Mouse (Mus musculus): ENCODE measurements around the gene Ror1.
A peak's percentile ranks its signal among the peaks of the same experiment; 100 is the strongest.

Ror1 gene

DNA sequence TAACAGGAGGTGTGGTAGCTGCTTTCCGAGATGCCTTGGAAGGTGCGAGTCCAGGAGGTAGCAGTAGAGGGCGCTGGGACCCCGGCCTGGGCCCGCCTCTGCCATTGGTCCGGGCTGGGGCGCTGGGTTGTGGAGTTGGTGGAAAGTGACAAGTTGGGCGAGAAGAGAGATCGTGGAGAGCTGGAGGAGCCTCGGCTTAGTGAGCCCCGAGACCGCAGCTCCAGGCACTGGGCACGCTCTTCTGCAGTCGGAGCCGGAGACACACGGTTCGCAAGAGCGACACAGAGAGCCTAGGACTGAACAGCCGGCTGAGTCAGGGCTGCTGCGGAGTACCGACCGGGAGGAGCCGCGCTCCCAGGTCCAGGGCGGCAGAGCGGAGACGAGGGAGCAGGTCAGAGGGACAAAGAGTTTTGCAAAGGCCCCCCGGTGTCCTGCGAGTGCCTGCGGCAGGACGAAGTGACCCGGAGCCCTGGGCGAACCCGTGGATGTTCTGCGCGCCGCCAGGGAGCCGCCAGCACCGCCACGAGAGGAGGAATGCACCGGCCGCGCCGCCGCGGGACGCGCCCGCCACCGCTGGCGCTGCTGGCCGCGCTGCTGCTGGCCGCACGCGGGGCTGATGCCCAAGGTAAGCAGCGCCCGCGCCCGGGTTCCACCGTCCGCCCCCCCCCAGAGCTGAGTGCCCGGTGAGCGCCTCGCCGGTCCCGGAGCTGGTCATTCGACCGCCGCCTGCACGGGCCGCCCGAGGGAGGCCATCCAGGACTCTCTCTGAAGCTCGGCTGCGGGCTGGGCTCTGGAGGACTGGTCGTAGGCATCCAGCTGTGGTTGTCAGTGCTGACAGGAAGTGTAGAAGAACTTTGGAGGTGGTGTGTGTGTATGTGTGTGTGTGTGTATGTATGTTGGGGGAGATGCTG, at the start of gene Ror1:
Ror1 (plus strand) TSS at position 107 of the 911 bp plus-strand sequence.
- peak; percentile 93 for DNase-seq (ENCODE audit: low spot score)

GRCm38 (mm10) chr4:100047066-100047465, 48.5 kb upstream of the Ror1 start:
- no peak for DNase-seq (ENCODE audit: low spot score)

DNA sequence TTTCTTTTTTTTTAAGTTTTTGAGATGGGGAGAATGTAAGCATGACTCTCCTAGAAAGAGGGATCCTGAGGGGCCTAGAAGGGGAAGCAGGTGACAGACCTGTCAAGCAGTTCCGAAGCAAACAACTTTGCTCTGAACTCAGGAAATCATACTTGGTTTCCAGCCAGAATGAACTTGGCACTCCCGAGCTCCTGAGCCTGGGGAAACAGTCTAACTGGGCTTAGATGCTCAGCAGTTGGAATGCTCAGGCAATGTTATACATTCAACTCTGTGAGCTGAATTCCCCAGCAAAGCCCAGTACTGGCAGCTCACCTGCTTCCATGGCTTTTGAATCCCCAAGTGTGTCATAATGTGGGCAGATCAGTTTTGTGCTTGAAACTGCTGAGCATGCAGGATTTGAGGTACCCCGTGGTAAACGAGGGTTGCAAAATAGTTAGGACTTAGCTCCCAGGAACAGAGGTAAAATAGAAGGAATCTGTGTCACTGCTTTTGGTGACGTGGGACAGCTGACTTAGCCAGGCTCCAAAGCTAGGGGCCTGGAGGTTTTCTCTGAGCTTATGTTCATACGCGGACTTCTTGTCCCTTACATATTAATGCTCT, 47.1 kb upstream of the Ror1 start:
- DNase-seq (ENCODE audit: low spot score): no peak

- DNase-seq (ENCODE audit: low spot score): no peak
These were observed 43.8 kb upstream of the Ror1 start for GRCm38 (mm10) chr4:100051767-100052166.

GRCm38 (mm10) chr4:100052258-100052657, 43.3 kb upstream of the Ror1 start:
- DNase-seq (ENCODE audit: low spot score): no peak

GRCm38 (mm10) chr4:100056046-100056445, 39.5 kb upstream of the Ror1 start:
- no peak for DNase-seq (ENCODE audit: low spot score)

DNA sequence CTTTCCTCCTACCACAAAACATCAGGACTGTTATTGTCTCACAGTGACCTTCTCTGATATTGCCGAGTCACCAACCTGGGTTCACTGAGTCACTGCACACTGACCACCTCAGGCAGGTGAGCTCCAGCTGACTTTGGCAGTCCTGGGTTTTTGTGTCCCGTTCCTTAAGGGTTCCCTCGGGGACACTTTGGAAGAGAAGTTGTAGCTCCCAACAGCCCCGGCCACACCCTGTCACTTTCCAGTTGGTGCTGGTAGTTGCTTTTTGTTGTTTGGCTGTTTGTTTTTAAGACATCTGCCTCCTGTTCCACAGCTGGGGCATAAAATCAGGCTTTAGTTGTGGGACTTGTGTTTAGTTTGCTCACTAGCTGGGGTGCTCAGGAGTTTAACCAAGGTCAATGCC, 39.1 kb upstream of the Ror1 start:
- DNase-seq (ENCODE audit: low spot score): no peak

- no peak for DNase-seq (ENCODE audit: low spot score)
These were observed 38.2 kb upstream of the Ror1 start for GRCm38 (mm10) chr4:100057381-100057780.

- no peak for DNase-seq (ENCODE audit: low spot score)
These were observed 37.0 kb upstream of the Ror1 start for GRCm38 (mm10) chr4:100058631-100059030.

- no peak for DNase-seq (ENCODE audit: low spot score)
These were observed 35.8 kb upstream of the Ror1 start for GRCm38 (mm10) chr4:100059811-100060210.

GRCm38 (mm10) chr4:100061396-100062066, 34.1 kb upstream of the Ror1 start:
- DNase-seq (ENCODE audit: low spot score): no peak

DNA sequence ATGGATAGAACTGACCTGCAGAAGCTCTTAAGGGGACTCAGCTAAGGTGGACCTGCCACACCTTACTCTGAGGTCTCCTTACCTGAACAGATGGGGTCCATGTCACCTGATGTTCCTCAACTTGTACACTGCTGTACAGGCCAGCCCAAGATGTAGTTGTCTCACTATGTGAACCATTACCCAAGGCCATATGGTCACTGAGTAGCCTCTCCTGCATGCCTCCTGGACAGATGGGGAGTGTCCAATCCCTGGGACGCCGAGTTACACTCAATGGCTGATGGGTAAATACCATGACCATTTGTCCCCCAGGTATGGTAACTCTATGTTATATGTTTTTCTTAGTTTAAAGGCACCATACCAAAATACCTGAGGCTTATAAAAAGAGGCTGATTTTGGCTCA, 29.9 kb upstream of the Ror1 start:
- DNase-seq (ENCODE audit: low spot score): no peak

DNA sequence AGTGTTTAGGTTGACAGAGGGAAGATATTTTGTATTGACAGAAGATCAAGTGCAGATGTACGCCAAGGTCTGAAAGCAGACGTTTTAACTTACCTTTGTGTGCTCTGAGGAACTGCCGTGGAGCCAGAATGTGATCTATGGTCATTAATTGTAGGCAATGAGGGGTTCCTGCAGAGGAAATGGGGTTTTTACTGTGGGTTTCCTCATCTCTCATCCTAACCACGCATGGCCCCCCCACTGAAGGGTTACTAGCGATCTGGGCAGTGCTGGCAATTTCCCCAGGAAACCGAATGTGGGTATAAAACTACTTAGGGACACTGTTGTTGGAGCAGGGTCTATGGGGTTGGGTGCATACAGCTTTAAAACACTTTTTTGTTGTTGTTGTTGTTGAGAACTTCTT, 25.5 kb upstream of the Ror1 start:
- no peak for DNase-seq (ENCODE audit: low spot score)

DNA sequence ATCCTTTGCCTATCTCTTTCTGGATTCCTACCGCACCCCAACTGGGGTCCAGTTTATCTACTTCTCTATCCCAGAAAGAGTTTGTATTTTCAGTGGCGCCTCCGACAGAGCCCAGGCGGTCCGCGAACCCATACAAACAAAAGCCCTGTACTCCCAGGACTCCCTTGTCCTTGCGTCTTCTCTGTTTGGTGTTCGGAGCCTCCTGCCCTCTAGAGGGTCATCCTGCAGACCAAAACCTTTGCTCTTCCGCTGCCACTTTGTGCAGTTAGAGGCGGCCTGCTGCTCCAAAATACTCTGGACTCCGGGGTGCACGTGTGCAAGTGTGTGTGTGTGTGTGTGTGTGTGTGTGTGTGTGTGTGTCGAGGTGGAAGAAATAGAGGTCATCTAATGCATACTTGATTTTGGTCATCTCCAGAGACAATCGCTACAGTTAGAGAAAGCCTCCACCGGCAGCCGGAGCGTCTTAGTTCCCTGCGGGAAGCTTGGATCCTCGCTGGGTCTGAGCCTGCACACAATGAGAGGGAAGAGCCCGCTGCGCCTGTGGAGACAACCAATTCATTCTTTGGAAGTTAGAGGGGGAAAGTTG, 1.1 kb downstream of the Ror1 start:
- DNase-seq (ENCODE audit: low spot score): peak; percentile 71

DNA sequence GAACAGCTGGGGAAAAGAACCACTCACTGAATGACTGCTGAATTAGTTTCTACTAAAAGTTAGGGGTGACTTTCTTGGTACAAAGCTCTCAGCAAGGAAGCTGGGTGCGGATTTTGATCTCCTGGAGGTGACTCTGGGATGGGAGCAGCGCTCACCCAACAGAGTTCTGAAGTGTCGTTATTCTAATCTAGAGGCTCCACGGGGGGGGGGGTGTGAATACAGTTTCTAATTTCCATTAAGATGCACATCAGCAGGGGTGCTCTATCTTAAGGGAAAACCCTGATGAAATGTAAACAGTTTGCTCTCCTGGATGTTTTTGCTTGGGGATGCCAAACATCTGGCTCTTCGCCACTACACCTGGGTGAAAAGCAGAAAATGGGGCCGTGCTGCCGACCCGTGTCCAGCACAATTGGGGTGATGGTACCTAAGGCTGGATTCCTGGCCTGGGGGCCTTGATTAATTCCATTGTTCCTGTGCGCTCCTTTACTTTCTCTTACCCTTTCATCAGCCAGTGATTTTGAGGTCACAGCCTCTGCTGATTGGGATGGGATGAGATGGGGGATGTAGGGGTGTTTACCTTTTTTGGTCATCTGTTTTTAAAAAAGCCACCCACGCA, 1.9 kb downstream of the Ror1 start:
- DNase-seq (ENCODE audit: low spot score): no peak

GRCm38 (mm10) chr4:100101066-100101820, 5.7 kb downstream of the Ror1 start:
- peak; percentile 27 for DNase-seq (ENCODE audit: low spot score)

DNA sequence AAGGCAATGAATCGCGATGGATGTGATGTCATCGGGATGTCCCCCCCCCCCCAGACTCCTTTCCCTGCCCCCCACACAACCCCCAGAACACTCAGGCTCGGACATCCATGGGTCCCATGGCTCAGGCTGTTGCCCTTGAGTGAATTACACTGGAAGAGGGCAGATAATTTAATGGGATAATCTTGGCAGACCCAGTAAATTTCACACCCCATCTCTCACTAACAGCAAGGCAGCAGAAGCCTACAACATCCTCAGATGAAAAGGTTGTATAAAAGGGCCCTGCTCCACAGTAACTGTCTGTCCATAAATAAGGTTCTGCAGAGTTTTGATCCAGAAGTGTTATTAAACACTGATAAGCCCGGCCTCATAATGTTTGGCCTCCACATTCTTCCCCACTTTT, 6.3 kb downstream of the Ror1 start:
- DNase-seq (ENCODE audit: low spot score): no peak

- no peak for DNase-seq (ENCODE audit: low spot score)
These were observed 8.7 kb downstream of the Ror1 start for GRCm38 (mm10) chr4:100104241-100104640.

- no peak for DNase-seq (ENCODE audit: low spot score)
These were observed 12.0 kb downstream of the Ror1 start for GRCm38 (mm10) chr4:100107593-100107992.

DNA sequence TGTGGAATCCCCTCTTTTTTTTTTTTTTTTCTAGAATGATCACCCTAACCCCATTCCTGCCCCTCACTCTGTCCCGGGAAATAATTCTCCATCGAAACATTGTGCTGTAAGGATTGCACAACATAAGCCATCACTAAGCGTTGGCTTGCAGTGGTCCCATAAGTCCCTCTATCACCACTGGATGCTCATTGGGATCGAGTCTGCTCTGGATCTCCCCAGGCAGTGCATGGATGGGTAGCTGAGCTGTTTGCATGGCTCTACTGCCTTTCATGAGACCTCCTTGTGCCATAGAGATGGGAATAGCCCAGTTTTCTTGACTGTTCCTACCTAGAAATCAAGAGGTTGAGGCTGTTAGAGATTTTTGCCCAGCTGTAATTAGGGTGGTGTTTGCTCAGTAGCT, 13.0 kb downstream of the Ror1 start:
- DNase-seq (ENCODE audit: low spot score): no peak

DNA sequence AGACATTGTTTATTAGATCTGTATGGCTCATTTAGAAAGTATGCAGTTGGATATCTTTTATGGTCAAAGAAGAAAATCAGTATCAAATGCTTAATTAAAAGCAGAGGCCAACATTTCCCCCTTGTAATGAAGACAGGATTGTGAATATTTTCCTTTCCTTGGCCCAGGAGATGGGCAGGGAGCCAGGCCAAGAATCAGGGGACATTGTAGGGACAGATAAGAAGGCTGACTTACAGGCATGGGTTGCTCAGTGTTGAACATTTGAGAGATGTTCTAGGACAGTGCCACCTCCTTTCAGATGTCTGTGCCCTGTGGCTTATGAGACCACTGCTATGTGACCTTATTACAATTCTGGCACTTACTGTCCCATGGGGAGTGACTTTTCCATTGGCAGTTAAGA, 18.6 kb downstream of the Ror1 start:
- no peak for DNase-seq (ENCODE audit: low spot score)

Data from embryo, embryonic 10.5 days (tissue).